Mouse (Mus musculus) CH12F3 (cell line): ENCODE measurements at regions not wholly inside any gene's neighbourhood (a gene's known extent, or its start where the extent isn't known, plus 50 kb on each side); places are given as distances from the start of the nearest gene placed in this dataset.

Source experiments
- in situ Hi-C: fragments of 300-500 bp; cut with MboI; formaldehyde crosslinking; loops from 2 replicates; pipeline ENCODE4 v1.14.3; 2020; ENCODE audit warnings: low sequenced_read_pairs

- in situ Hi-C loops: no loop called here
Measured at GRCm38 (mm10) chr7:111420698-111421097, 337.9 kb upstream of the Eif4g2 start.

GRCm38 (mm10) chr7:111417735-111418134 lies 334.9 kb upstream of the Eif4g2 start:
- in situ Hi-C loops: no loop called here

- in situ Hi-C loops: no loop called here
Measured at GRCm38 (mm10) chr7:111416061-111416460, 333.2 kb upstream of the Eif4g2 start.

GRCm38 (mm10) chr7:111413745-111414144 lies 330.9 kb upstream of the Eif4g2 start:
- in situ Hi-C loops: no loop called here

GRCm38 (mm10) chr7:111412957-111413356 lies 330.1 kb upstream of the Eif4g2 start:
- in situ Hi-C loops: no loop called here

- in situ Hi-C loops: no loop called here
Measured at GRCm38 (mm10) chr7:111411386-111411960, 328.6 kb upstream of the Eif4g2 start.

GRCm38 (mm10) chr7:111395972-111396371 lies 313.1 kb upstream of the Eif4g2 start:
- in situ Hi-C loops: no loop called here

GRCm38 (mm10) chr7:111395111-111395510 lies 312.3 kb upstream of the Eif4g2 start:
- in situ Hi-C loops: no loop called here

GRCm38 (mm10) chr7:111393846-111394245 lies 311.0 kb upstream of the Eif4g2 start:
- in situ Hi-C loops: no loop called here

GRCm38 (mm10) chr7:111389690-111390089 lies 306.9 kb upstream of the Eif4g2 start:
- in situ Hi-C loops: no loop called here

GRCm38 (mm10) chr7:111374534-111374933 lies 291.7 kb upstream of the Eif4g2 start:
- in situ Hi-C loops: no loop called here

GRCm38 (mm10) chr7:111373380-111374173 lies 290.7 kb upstream of the Eif4g2 start:
- in situ Hi-C loops: no loop called here

- in situ Hi-C loops: no loop called here
Measured at GRCm38 (mm10) chr7:111370421-111370887, 287.6 kb upstream of the Eif4g2 start.

- in situ Hi-C loops: no loop called here
Measured at GRCm38 (mm10) chr7:111368296-111369004, 285.6 kb upstream of the Eif4g2 start.

GRCm38 (mm10) chr7:111366951-111367653 lies 284.3 kb upstream of the Eif4g2 start:
- in situ Hi-C loops: no loop called here

GRCm38 (mm10) chr7:111365384-111365783 lies 282.6 kb upstream of the Eif4g2 start:
- in situ Hi-C loops: no loop called here

GRCm38 (mm10) chr7:111363206-111363605 lies 280.4 kb upstream of the Eif4g2 start:
- in situ Hi-C loops: no loop called here

GRCm38 (mm10) chr7:111362646-111363045 lies 279.8 kb upstream of the Eif4g2 start:
- in situ Hi-C loops: no loop called here

- in situ Hi-C loops: no loop called here
Measured at GRCm38 (mm10) chr7:111355088-111355656, 272.3 kb upstream of the Eif4g2 start.

GRCm38 (mm10) chr7:111354066-111354465 lies 271.2 kb upstream of the Eif4g2 start:
- in situ Hi-C loops: no loop called here

GRCm38 (mm10) chr7:111352176-111352575 lies 269.3 kb upstream of the Eif4g2 start:
- in situ Hi-C loops: no loop called here
